Mouse (Mus musculus) ES-E14 (cell line): ENCODE data around the gene Rab5c.

Experiments
- CHD2 ChIP-seq: IDR thresholded peaks from 2 replicates; pipeline ENCODE4 v1.6.1; 2014; ENCODE audit warnings: mild to moderate bottlenecking, low read depth, low read length, inconsistent platforms
- HCFC1 ChIP-seq: IDR thresholded peaks from 2 replicates; pipeline ENCODE4 v1.6.1; 2012; ENCODE audit warnings: low read length, inconsistent platforms, borderline replicate concordance; ENCODE audit not compliant: insufficient read depth
- MAFK ChIP-seq: IDR thresholded peaks from 2 replicates; pipeline ENCODE4 v1.6.1; 2014; ENCODE audit warnings: mild to moderate bottlenecking, low read depth, low read length, inconsistent platforms; ENCODE audit not compliant: insufficient read depth
- ZC3H11A ChIP-seq: IDR thresholded peaks from 2 replicates; pipeline ENCODE4 v1.6.1; 2012; ENCODE audit warnings: low read depth, mild to moderate bottlenecking, inconsistent platforms, low read length, borderline replicate concordance
- ZNF384 ChIP-seq: IDR thresholded peaks from 2 replicates; pipeline ENCODE4 v1.6.1; 2012; ENCODE audit warnings: low read depth, low read length, inconsistent platforms

GRCm38 (mm10) chr11:100746546-100746945 is 8.5 kb upstream of the Rab5c start:
- TF ChIP-seq HCFC1 (no peak), ZC3H11A (no peak), ZNF384 (no peak), MAFK (no peak), CHD2 (no peak)
